Mouse (Mus musculus) myocyte (in vitro differentiated cells): ENCODE data around the gene Tbc1d10c.

Experiments used
- E2F4 ChIP-seq: IDR thresholded peaks from one replicate; pipeline ENCODE4 v1.6.1; 2011; ENCODE audit warnings: mild to moderate bottlenecking, control low read depth, moderate library complexity; ENCODE audit not compliant: insufficient read depth
- MYOD1 ChIP-seq, 3 experiments: IDR thresholded peaks; one replicate each; pipeline ENCODE4 v1.6.1; 2011; ENCODE audit warnings: control low read depth in 2 of 3, low read depth in 2 of 3, mild to moderate bottlenecking in 2 of 3, moderate library complexity in 1 of 3; ENCODE audit not compliant: insufficient read length in 2 of 3, control insufficient read depth in 1 of 3
- MYOG ChIP-seq, 3 experiments: IDR thresholded peaks; one replicate each; pipeline ENCODE4 v1.6.1; 2011; ENCODE audit warnings: control low read depth in 2 of 3, low read depth in 2 of 3, mild to moderate bottlenecking in 2 of 3; ENCODE audit not compliant: insufficient read length in 2 of 3, control insufficient read depth in 1 of 3, insufficient read depth in 1 of 3
- POLR2A ChIP-seq: IDR thresholded peaks from one replicate; pipeline ENCODE4 v1.6.1; 2011; ENCODE audit warnings: low read depth, mild to moderate bottlenecking, control low read depth, moderate library complexity; ENCODE audit not compliant: insufficient read length
- POLR2AphosphoS2 ChIP-seq: IDR thresholded peaks from one replicate; pipeline ENCODE4 v1.6.1; 2011; ENCODE audit warnings: low read depth, control low read depth; ENCODE audit not compliant: insufficient read length
- SRF ChIP-seq: IDR thresholded peaks from one replicate; pipeline ENCODE4 v1.6.1; 2011; ENCODE audit warnings: low read depth; ENCODE audit not compliant: control insufficient read depth, insufficient read length
- TCF12 ChIP-seq: IDR thresholded peaks from one replicate; pipeline ENCODE4 v1.6.1; 2011; ENCODE audit warnings: mild to moderate bottlenecking, control low read depth; ENCODE audit not compliant: poor library complexity, insufficient read depth, severe bottlenecking
- USF1 ChIP-seq: IDR thresholded peaks from one replicate; pipeline ENCODE4 v1.6.1; 2011; ENCODE audit warnings: low read depth, mild to moderate bottlenecking, control low read depth, moderate library complexity

DNA sequence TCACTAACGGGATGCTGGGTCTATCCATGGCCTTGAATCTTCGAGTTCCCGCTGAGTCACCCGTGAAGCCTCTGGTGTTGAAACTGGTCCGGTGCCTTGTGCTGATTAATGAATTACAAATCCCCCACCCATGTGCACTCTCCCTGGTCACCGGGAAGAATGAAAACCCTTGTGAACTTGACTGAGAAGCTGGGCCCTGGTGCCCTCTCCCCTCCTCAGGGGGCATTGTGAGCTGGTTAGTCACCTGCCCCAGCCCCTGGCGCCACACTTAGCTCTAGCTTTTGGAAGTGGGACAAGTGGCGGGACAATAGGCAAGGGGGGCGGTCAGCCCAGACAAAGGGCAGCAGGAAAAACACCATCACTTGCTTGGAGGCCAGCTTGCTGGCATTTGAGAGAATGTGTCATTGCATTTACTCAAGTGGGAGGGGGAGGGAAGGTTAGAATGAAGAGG, 22.5 kb upstream of the Tbc1d10c start:
- no peak for TF ChIP-seq POLR2A
- no peak for TF ChIP-seq TCF12
- TF ChIP-seq MYOG (IDR thresholded peaks at IDR 0.05; ENCODE audit: control insufficient read depth in 1 of 3, insufficient read depth in 1 of 3, insufficient read length in 2 of 3, low read depth in 2 of 3): no peak
- no peak for TF ChIP-seq SRF
- TF ChIP-seq MYOD1 (IDR thresholded peaks at IDR 0.05; ENCODE audit: control insufficient read depth in 1 of 3, insufficient read length in 2 of 3, low read depth in 2 of 3): no peak
- TF ChIP-seq USF1: no peak
- TF ChIP-seq E2F4: no peak
- no peak for TF ChIP-seq POLR2AphosphoS2
